Mouse (Mus musculus) lung, postnatal 0 days (tissue): Measurements from ENCODE around the gene Mapt.

Experiments
- CTCF ChIP-seq: IDR thresholded peaks from 2 replicates; pipeline ENCODE4 v1.5.1; 2016; ENCODE audit warnings: antibody characterized with exemption, mild to moderate bottlenecking
- EP300 ChIP-seq: IDR thresholded peaks from 2 replicates; pipeline ENCODE4 v1.6.1; 2016; ENCODE audit warnings: antibody characterized with exemption, mild to moderate bottlenecking, control low read depth

DNA sequence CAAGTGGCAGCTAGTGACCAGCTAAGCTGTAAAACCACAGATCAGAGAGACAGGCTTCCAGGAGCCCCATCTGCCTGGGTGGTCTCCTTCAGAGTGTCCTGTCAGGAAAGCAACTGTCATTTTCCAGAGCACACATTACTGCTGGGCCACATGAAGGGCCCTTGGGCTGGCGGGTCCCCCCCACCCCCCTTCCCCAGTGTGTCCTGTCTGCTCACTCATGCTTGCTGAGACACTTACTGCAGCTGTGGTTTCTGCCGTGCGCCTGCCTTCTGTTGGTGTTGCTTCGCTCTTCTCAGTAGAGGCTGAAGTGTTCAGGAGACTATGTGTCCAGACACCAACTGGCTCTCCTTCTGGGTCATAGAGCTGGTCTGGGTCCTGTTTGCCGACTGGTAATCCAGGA is 89.3 kb downstream of the Mapt start:
- TF ChIP-seq CTCF (no peak), EP300 (no peak)
